Mouse (Mus musculus) embryo, embryonic 10 days (tissue): Measurements from ENCODE around the gene Gm5072.
"Not testable (repeated sequence)": the region's sequence is repeated elsewhere in the genome, so short reads cannot be mapped to it uniquely, and the experiment has no call there.

Experiments used
- DNase-seq: peaks from one replicate; pipeline ENCODE4 v3.0.0-alpha.2; 2015; ENCODE audit warnings: low spot score

Gene Gm5072

GRCm38 (mm10) chrX:91392200-91392599 is at the start of gene Gm5072:
TSS of gene Gm5072 (plus strand) at chrX:91392500.
- DNase-seq = not testable (repeated sequence)
